Mouse (Mus musculus) spleen, adult 2 months (tissue): ENCODE results near the gene Gm3893.
"Not testable (repeated sequence)": the region's sequence is repeated elsewhere in the genome, so short reads cannot be mapped to it uniquely, and the experiment has no call there.

Source experiments
- CTCF ChIP-seq: fragments of 200-500 bp; IDR thresholded peaks from 2 replicates; pipeline ENCODE4 v1.5.1; 2011; ENCODE audit warnings: mild to moderate bottlenecking, inconsistent platforms; ENCODE audit not compliant: insufficient read depth, insufficient read length, insufficient replicate concordance; ENCODE audit errors: extremely low read depth
- POLR2A ChIP-seq: fragments of 200-500 bp; IDR thresholded peaks from 2 replicates; pipeline ENCODE4 v1.6.1; 2011; ENCODE audit warnings: low read depth, low read length, inconsistent platforms

DNA sequence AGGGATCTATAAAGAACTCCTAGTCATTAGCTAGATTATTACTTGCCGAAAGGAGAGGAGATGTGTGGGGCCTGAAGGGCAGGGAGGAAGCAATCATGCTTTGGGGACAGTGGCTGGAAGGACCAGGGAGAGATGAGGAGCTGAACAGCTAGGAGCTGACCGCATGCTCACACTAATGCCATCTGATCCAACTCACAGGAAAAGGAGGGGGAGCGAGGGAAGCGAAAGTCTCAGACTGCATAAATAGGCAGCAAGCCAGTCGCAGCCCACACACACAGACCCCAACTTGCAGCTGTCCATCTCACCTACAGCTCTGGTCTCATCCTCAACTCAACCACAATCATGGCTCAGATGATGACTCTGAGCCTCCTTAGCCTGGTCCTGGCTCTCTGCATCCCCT is 23.5 kb downstream of the Gm3893 start, which contains the start of gene Gm13304:
- TF ChIP-seq CTCF, POLR2A: not testable (repeated sequence)
